Mouse (Mus musculus) midbrain, embryonic 10.5 days (tissue): ENCODE measurements at regions not wholly inside any gene's neighbourhood (a gene's known extent, or its start where the extent isn't known, plus 50 kb on each side); places are given as distances from the start of the nearest gene placed in this dataset.

Source experiments
- DNase-seq: peaks from one replicate; pipeline ENCODE4 v3.0.0-alpha.2; 2017; ENCODE audit warnings: low spot score
- H3K27ac ChIP-seq: fragments of 300-500 bp; sonication (generic); replicated peaks from 2 replicates; pipeline ENCODE4 v1.5.1; 2016; ENCODE audit warnings: mild to moderate bottlenecking
- H3K27me3 ChIP-seq: fragments of 300-500 bp; sonication (generic); 2 replicates; pipeline ENCODE4 v1.6.1; 2016; ENCODE audit warnings: low read depth, mild to moderate bottlenecking; ENCODE audit not compliant: poor library complexity, severe bottlenecking
- H3K36me3 ChIP-seq: fragments of 300-500 bp; sonication (generic); 2 replicates; pipeline ENCODE4 v1.6.1; 2016; ENCODE audit warnings: mild to moderate bottlenecking, moderate library complexity
- H3K4me1 ChIP-seq: fragments of 300-500 bp; sonication (generic); 2 replicates; pipeline ENCODE4 v1.6.1; 2016
- H3K4me3 ChIP-seq: fragments of 300-500 bp; sonication (generic); 2 replicates; pipeline ENCODE4 v1.5.1; 2016; ENCODE audit warnings: mild to moderate bottlenecking, moderate library complexity
- H3K9me3 ChIP-seq: fragments of 300-500 bp; sonication (generic); replicated peaks from 2 replicates; pipeline ENCODE4 v1.6.1; 2016; ENCODE audit warnings: mild to moderate bottlenecking
- WGBS: fragments of 180-500 bp; shearing (Covaris S2); methylation state at CpG from one replicate; pipeline ENCODE4 v1.1.7; 2016; 5-methylcytosine and 5-hydroxymethylcytosine counted together

- no peak overlapping the region for H3K4me3 ChIP-seq
- peaks cover 15% of the 10 kb centered on the region for H3K4me1 ChIP-seq
- no peaks in the 10 kb centered on the region for H3K36me3 ChIP-seq
- no peak for DNase-seq
- 73% methylated on average over 5 of the region's 5 CpGs for WGBS
- H3K27me3 ChIP-seq: no peaks in the 10 kb centered on the region
- no peak overlapping the region for H3K27ac ChIP-seq
- H3K9me3 ChIP-seq: no peaks in the 10 kb centered on the region
These were observed 64.4 kb upstream of the Ccn6 start for GRCm38 (mm10) chr10:39228027-39228426.

GRCm38 (mm10) chr10:39227499-39227942 lies 63.9 kb upstream of the Ccn6 start:
- no peak overlapping the region for H3K27ac ChIP-seq
- no peak for DNase-seq
- 37% methylated on average over 13 of the region's 13 CpGs for WGBS
- no peak overlapping the region for H3K4me3 ChIP-seq
- peaks cover 15% of the 10 kb centered on the region for H3K4me1 ChIP-seq
- H3K27me3 ChIP-seq: no peaks in the 10 kb centered on the region
- H3K9me3 ChIP-seq: no peaks in the 10 kb centered on the region
- H3K36me3 ChIP-seq: no peaks in the 10 kb centered on the region

- Histone ChIP-seq H3K4me1 (peaks cover 15% of the 10 kb centered on the region), H3K36me3 (no peaks in the 10 kb centered on the region), H3K9me3 (no peaks in the 10 kb centered on the region; the same call in 1 of the 2 replicates), H3K27me3 (no peaks in the 10 kb centered on the region), H3K27ac (no peak overlapping the region), H3K4me3 (no peak overlapping the region)
- whole genome bisulfite sequencing: 66% methylated on average over 2 of the region's 2 CpGs
- DNase-seq: no peak
These were observed 62.9 kb upstream of the Ccn6 start for GRCm38 (mm10) chr10:39226518-39226917.

GRCm38 (mm10) chr10:39224449-39225094 lies 61.0 kb upstream of the Ccn6 start:
- WGBS: 44% methylated on average over 5 of the region's 5 CpGs
- H3K4me3 ChIP-seq: no peak overlapping the region
- DNase-seq: no peak
- H3K27ac ChIP-seq: no peak overlapping the region
- H3K9me3 ChIP-seq: no peaks in the 10 kb centered on the region; the same call in 1 of the 2 replicates
- H3K4me1 ChIP-seq: peaks cover 8% of the 10 kb centered on the region
- H3K36me3 ChIP-seq: no peaks in the 10 kb centered on the region
- no peaks in the 10 kb centered on the region for H3K27me3 ChIP-seq

- WGBS: 87% methylated on average over 2 of the region's 2 CpGs
- no peaks in the 10 kb centered on the region for H3K36me3 ChIP-seq
- peaks cover 6% of the 10 kb centered on the region for H3K9me3 ChIP-seq
- H3K27me3 ChIP-seq: no peaks in the 10 kb centered on the region
- H3K4me3 ChIP-seq: no peak overlapping the region
- no peak overlapping the region for H3K27ac ChIP-seq
- no peaks in the 10 kb centered on the region for H3K4me1 ChIP-seq
- no peak for DNase-seq
These were observed 57.4 kb upstream of the Ccn6 start for GRCm38 (mm10) chr10:39221028-39221427.

GRCm38 (mm10) chr10:39219366-39219765 lies 55.8 kb upstream of the Ccn6 start:
- no peaks in the 10 kb centered on the region for H3K27me3 ChIP-seq
- no peaks in the 10 kb centered on the region for H3K36me3 ChIP-seq
- peaks cover 6% of the 10 kb centered on the region for H3K9me3 ChIP-seq
- 90% methylated on average over 2 of the region's 2 CpGs for WGBS
- 0 out of 2 replicates have a peak, but pooled peaks cover 4% of the 10 kb centered on the region for H3K4me1 ChIP-seq
- H3K27ac ChIP-seq: no peak overlapping the region
- H3K4me3 ChIP-seq: no peak overlapping the region
- DNase-seq: no peak

GRCm38 (mm10) chr10:39218151-39218550 lies 54.6 kb upstream of the Ccn6 start:
- H3K27me3 ChIP-seq: no peaks in the 10 kb centered on the region
- H3K9me3 ChIP-seq: peaks cover 6% of the 10 kb centered on the region
- no peak for DNase-seq
- 92% methylated on average over 5 of the region's 5 CpGs for WGBS
- no peaks in the 10 kb centered on the region for H3K36me3 ChIP-seq
- H3K27ac ChIP-seq: no peak overlapping the region
- 0 out of 2 replicates have a peak, but pooled peaks cover 4% of the 10 kb centered on the region for H3K4me1 ChIP-seq
- H3K4me3 ChIP-seq: no peak overlapping the region

- no peaks in the 10 kb centered on the region for H3K27me3 ChIP-seq
- no peak for DNase-seq
- H3K27ac ChIP-seq: no peak overlapping the region
- H3K4me1 ChIP-seq: 0 out of 2 replicates have a peak, but pooled peaks cover 4% of the 10 kb centered on the region
- H3K36me3 ChIP-seq: no peaks in the 10 kb centered on the region
- no peak overlapping the region for H3K4me3 ChIP-seq
- peaks cover 8% of the 10 kb centered on the region for H3K9me3 ChIP-seq
- WGBS: 93% methylated on average over 14 of the region's 14 CpGs
These were observed 52.7 kb upstream of the Ccn6 start for GRCm38 (mm10) chr10:39216142-39216904.

GRCm38 (mm10) chr10:39214563-39214962 lies 51.0 kb upstream of the Ccn6 start:
- Histone ChIP-seq H3K4me1 (peaks cover 13% of the 10 kb centered on the region), H3K27me3 (no peaks in the 10 kb centered on the region), H3K4me3 (no peak overlapping the region), H3K9me3 (peaks cover 12% of the 10 kb centered on the region), H3K36me3 (no peaks in the 10 kb centered on the region), H3K27ac (no peak overlapping the region)
- WGBS: 90% methylated on average over 4 of the region's 4 CpGs
- no peak for DNase-seq
